Mouse (Mus musculus) cerebellum, adult 2 months (tissue): Measurements from ENCODE around the gene Ap3s2.

Experiments
- CTCF ChIP-seq: fragments of 200-500 bp; IDR thresholded peaks from 2 replicates; pipeline ENCODE4 v1.5.1; 2011; ENCODE audit warnings: low read depth, mild to moderate bottlenecking, control low read depth, low read length, moderate library complexity, borderline replicate concordance; ENCODE audit not compliant: insufficient read depth
- POLR2A ChIP-seq: fragments of 200-500 bp; IDR thresholded peaks from 2 replicates; pipeline ENCODE4 v1.6.1; 2011; ENCODE audit warnings: low read length, control low read depth, borderline replicate concordance; ENCODE audit not compliant: insufficient read depth

DNA sequence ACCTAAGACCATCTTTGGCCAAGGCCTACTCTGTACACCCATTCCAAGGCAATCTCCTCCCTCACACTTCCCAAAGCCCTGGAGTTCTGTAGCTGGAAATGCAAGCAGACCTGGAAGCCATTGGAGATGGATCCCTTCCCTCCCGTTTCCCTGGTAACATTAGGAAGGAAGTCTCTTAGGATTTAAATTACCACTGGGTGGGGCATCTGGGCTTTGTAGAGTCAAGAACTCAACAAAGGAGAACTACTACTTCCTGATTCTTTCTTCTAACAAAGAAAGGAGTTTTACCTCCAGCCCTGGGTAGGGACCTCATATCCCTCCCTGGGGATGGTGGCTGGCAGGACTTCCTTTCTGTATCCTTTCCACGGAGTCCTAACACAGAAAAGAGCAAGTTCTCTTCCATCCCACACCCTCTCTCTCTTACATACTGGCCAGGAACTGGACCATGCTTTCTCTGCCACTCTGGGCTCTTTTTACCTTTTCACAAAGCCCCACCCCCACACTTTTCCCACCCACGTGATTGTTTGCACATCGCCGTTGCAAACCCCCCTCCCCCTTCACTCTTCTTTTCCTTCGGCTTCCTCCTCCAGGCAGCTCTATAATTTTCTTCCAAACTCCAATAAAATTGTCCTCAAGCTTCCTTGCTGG lies 51.3 kb downstream of the Ap3s2 start:
- TF ChIP-seq POLR2A (no peak), CTCF (no peak)
